Mouse (Mus musculus): Measurements from ENCODE around the gene Fat3.

- TF ChIP-seq CTCF (conservative IDR thresholded peaks at IDR 0.05; ENCODE audit: insufficient read depth, insufficient read length, low read depth, low read length) (no peak), POLR2A (IDR thresholded peaks at IDR 0.05; ENCODE audit: low read depth, low read length) (no peak)
These were observed 402.5 kb downstream of the Fat3 start for GRCm38 (mm10) chr9:16098553-16098952.

Measured in kidney, adult 2 months (tissue).